Mouse (Mus musculus) brain, embryonic 14.5 days (tissue): ENCODE measurements at regions not wholly inside any gene's neighbourhood (a gene's known extent, or its start where the extent isn't known, plus 50 kb on each side); places are given as distances from the start of the nearest gene placed in this dataset.

Source experiments
- CTCF ChIP-seq: fragments of 200-500 bp; IDR thresholded peaks from 2 replicates; pipeline ENCODE4 v1.5.1; 2012; ENCODE audit warnings: inconsistent platforms, mild to moderate bottlenecking, moderate library complexity, borderline replicate concordance; ENCODE audit not compliant: insufficient read depth, insufficient read length; ENCODE audit errors: extremely low read depth
- POLR2A ChIP-seq: fragments of 200-500 bp; IDR thresholded peaks from 2 replicates; pipeline ENCODE4 v1.6.1; 2012; ENCODE audit warnings: mild to moderate bottlenecking, inconsistent platforms, borderline replicate concordance; ENCODE audit not compliant: poor library complexity, insufficient read depth, insufficient read length, severe bottlenecking; ENCODE audit errors: extremely low read depth

- TF ChIP-seq CTCF: no peak
- no peak for TF ChIP-seq POLR2A
Observed at GRCm38 (mm10) chr5:35165459-35165858, 59.9 kb upstream of the Lrpap1 start.
